ENCODE assay signal across 22 mouse cellular contexts in genomic region chr14:27674096-27674495, GRCm38 (mm10). TPM values are rescaled to one million over a fixed set of nuclear protein-coding genes. Genes with fewer than 3 reads are reported as not detected.
DNase-seq lines count a peak whose midpoint lies in the region; TF ChIP-seq lines count a peak whose summit lies in the region.
"Had no signal": no experiment of that assay in that cellular context is flagged by ENCODE, and none has a peak within 500 bp of the region (broad histone marks: within the 10 kb centered on the region; RNA-seq: fewer than 3 reads in every experiment).

No protein-coding gene starts in this region.

- no peak for DNase-seq in layer of hippocampus, adult 2 months (ENCODE audit: low spot score in 2 of 2)
- no peak for DNase-seq in layer of hippocampus, adult 9-11 months
- DNase-seq in ES-CJ7 (ENCODE audit: low read depth, low spot score) (peak; percentile 94), R1 (ENCODE audit: low read depth, low spot score) (peak; percentile 92)
- DNase-seq in lung, postnatal 4 days, result no peak
- DNase-seq in ovary, postnatal 14 days (ENCODE audit: low spot score), result no peak
- DNase-seq in left cerebral cortex, postnatal 10 days (ENCODE audit: extremely low spot score in 1 of 2, low spot score in 2 of 2), result no peak
- DNase-seq: adrenal gland, adult 8-10 months; adrenal gland, postnatal 14 days; adrenal gland, postnatal 36 days; B cell, adult 2 months; cerebellum, adult 11-12 months; cerebellum, adult 2 months; cerebellum, adult 9-10 months; cerebellum, postnatal 10 days; cerebellum, postnatal 25 days; forebrain, postnatal 0 days had no signal

- TF ChIP-seq CTCF in layer of hippocampus, adult 2 months (conservative IDR thresholded peaks at IDR 0.05), result no peak

- H3K27ac ChIP-seq in layer of hippocampus, adult 2 months, result peak overlapping the region; percentile 86; the same call in 1 of the 2 replicates
- H3K27ac ChIP-seq: embryonic facial prominence, embryonic 10.5 days; embryonic facial prominence, embryonic 12.5 days; forebrain, embryonic 13.5 days; forebrain, embryonic 15.5 days had no signal

- no peak overlapping the region for H3K4me3 ChIP-seq in layer of hippocampus, adult 2 months
- H3K4me3 ChIP-seq: embryonic facial prominence, embryonic 10.5 days; embryonic facial prominence, embryonic 12.5 days; forebrain, embryonic 13.5 days; forebrain, embryonic 15.5 days had no signal

- intact Hi-C loops in left cerebral cortex, postnatal 10 days (cut with DNase I), result no loop called here

RNA-seq across cellular contexts. Expression of gene Erc2, which starts 51.9 kb away (rescaled TPM):
- total RNA-seq in layer of hippocampus, adult 2 months (2021), result 100 to 1,000 TPM; 236 to 244 TPM
- 100 to 1,000 TPM; 253 to 265 TPM for total RNA-seq in left cerebral cortex, postnatal 10 days (2021)
- total RNA-seq: CH12.LX had no signal

Comparison
In these comparisons a context has a peak if more than half of its experiments do, and no peak if none do; other contexts are left out.
1. DNase-seq: peak in ES-CJ7 (single experiment) and R1 (single experiment); none in layer of hippocampus, adult 2 months (0 of 2), layer of hippocampus, adult 9-11 months (single experiment), lung, postnatal 4 days (0 of 2), ovary, postnatal 14 days (single experiment) and left cerebral cortex, postnatal 10 days (0 of 2).